Mouse (Mus musculus) forebrain, embryonic 15.5 days (tissue): Measurements from ENCODE around the gene Exo1. TPM values are rescaled to one million over a fixed set of nuclear protein-coding genes. Genes with fewer than 3 reads are reported as not detected.
A peak's percentile ranks its signal among the peaks of the same experiment; 100 is the strongest.

Experiments used
- ATAC-seq: fragments of 200-750 bp; cut with Nextera tagmentation; replicated peaks from 2 replicates; pipeline ENCODE4 v1.8.0; 2017; ENCODE audit warnings: mild to moderate bottlenecking, moderate TSS enrichment, moderate library complexity
- H3K27ac ChIP-seq: fragments of 300-500 bp; sonication (generic); replicated peaks from 2 replicates; pipeline ENCODE4 v1.5.1; 2015; ENCODE audit warnings: mild to moderate bottlenecking, inconsistent platforms
- H3K27me3 ChIP-seq: fragments of 300-500 bp; sonication (generic); 2 replicates; pipeline ENCODE4 v1.6.1; 2015; ENCODE audit warnings: inconsistent platforms
- H3K36me3 ChIP-seq: fragments of 300-500 bp; sonication (generic); 2 replicates; pipeline ENCODE4 v1.6.1; 2015; ENCODE audit warnings: mild to moderate bottlenecking, inconsistent platforms
- H3K4me1 ChIP-seq: fragments of 300-500 bp; sonication (generic); 2 replicates; pipeline ENCODE4 v1.6.1; 2015; ENCODE audit warnings: inconsistent platforms
- H3K4me2 ChIP-seq: fragments of 300-500 bp; sonication (generic); replicated peaks from 2 replicates; pipeline ENCODE4 v1.6.1; 2015; ENCODE audit warnings: mild to moderate bottlenecking, inconsistent platforms
- H3K4me3 ChIP-seq: fragments of 300-500 bp; sonication (generic); 2 replicates; pipeline ENCODE4 v1.5.1; 2015; ENCODE audit warnings: mild to moderate bottlenecking, inconsistent platforms
- H3K9ac ChIP-seq: fragments of 300-500 bp; sonication (generic); replicated peaks from 2 replicates; pipeline ENCODE4 v1.6.1; 2015; ENCODE audit warnings: mild to moderate bottlenecking, inconsistent platforms
- H3K9me3 ChIP-seq: fragments of 300-500 bp; sonication (generic); 2 replicates; pipeline ENCODE4 v1.6.1; 2016; ENCODE audit warnings: inconsistent platforms
- WGBS: fragments of 180-500 bp; shearing (Covaris S2); methylation state at CpG from one replicate; pipeline ENCODE4 v1.1.7; 2015; ENCODE audit warnings: mixed read lengths; 5-methylcytosine and 5-hydroxymethylcytosine counted together
- polyA plus RNA-seq: library from polyadenylated mRNA; unstranded; fragments of >200 nt; fragmentation: Nextera tagmentation; extraction: Ambion mirVana; gene quantifications from 2 replicates; pipeline ENCODE4 v1.2.1, GENCODE M21; 2015

The Exo1 gene
- polyA plus RNA-seq, result 22.7 and 29.9 TPM in 2 replicates

- peak within 1 kb of the TSS; percentile 67 for H3K4me3 ChIP-seq
- H3K27me3 ChIP-seq, result no peaks in the 10 kb centered on the region
- WGBS, result under 1% methylated on average over 66 of the region's 66 CpGs
- peak within 1 kb of the TSS; percentile 78 for H3K9ac ChIP-seq
- H3K36me3 ChIP-seq, result no peaks in the 10 kb centered on the region
- peak; percentile 99 for ATAC-seq
- H3K9me3 ChIP-seq, result no peaks in the 10 kb centered on the region
- H3K27ac ChIP-seq, result peak within 1 kb of the TSS; percentile 84
- H3K4me2 ChIP-seq, result peak within 1 kb of the TSS; percentile 90
- peaks cover 15% of the 10 kb centered on the region; the same call in 1 of the 2 replicates for H3K4me1 ChIP-seq
These were observed at the start of gene Exo1 for GRCm38 (mm10) chr1:175880453-175881296. Exo1 (plus strand) TSS chr1:175880581.

DNA sequence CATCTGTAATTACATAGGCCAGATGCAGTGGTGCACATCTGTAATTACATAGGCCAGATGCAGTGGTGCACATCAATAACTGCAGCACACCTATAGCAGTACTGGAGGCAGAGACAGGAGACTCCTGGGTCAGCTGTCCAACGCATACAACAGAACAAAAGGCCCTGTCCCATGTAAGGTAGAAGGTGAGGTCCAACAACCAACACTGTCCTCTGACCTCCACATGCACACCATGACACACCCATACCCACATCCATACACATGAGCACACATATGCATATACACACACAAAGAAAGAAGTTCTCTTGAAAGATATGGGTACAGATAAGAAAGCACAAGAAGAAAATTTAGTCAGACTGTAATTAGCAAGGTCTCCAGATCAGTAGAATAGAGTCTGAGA is 24.9 kb upstream of the Exo1 start:
- WGBS, result 74% methylated on average over 1 of the region's 1 CpGs
- Histone ChIP-seq H3K9ac (no peak overlapping the region), H3K9me3 (no peaks in the 10 kb centered on the region), H3K4me3 (no peak overlapping the region), H3K4me2 (no peak overlapping the region), H3K4me1 (no peaks in the 10 kb centered on the region), H3K27me3 (no peaks in the 10 kb centered on the region), H3K27ac (no peak overlapping the region), H3K36me3 (no peaks in the 10 kb centered on the region)
- no peak for ATAC-seq

- Histone ChIP-seq H3K27me3 (no peaks in the 10 kb centered on the region), H3K4me3 (no peak overlapping the region), H3K4me1 (no peaks in the 10 kb centered on the region), H3K36me3 (no peaks in the 10 kb centered on the region), H3K9ac (no peak overlapping the region), H3K27ac (no peak overlapping the region), H3K9me3 (no peaks in the 10 kb centered on the region), H3K4me2 (no peak overlapping the region)
- ATAC-seq, result no peak
- WGBS, result 18% methylated on average over 1 of the region's 1 CpGs
These were observed 13.3 kb upstream of the Exo1 start for GRCm38 (mm10) chr1:175867050-175867449.

- WGBS, result 29% methylated on average over 5 of the region's 5 CpGs
- no peak for ATAC-seq
- no peaks in the 10 kb centered on the region for H3K4me1 ChIP-seq
- H3K27me3 ChIP-seq, result no peaks in the 10 kb centered on the region
- no peak overlapping the region for H3K9ac ChIP-seq
- H3K9me3 ChIP-seq, result no peaks in the 10 kb centered on the region
- no peak overlapping the region for H3K4me3 ChIP-seq
- no peaks in the 10 kb centered on the region for H3K36me3 ChIP-seq
- H3K27ac ChIP-seq, result no peak overlapping the region
- no peak overlapping the region for H3K4me2 ChIP-seq
These were observed 12.8 kb upstream of the Exo1 start for GRCm38 (mm10) chr1:175867558-175867957.

DNA sequence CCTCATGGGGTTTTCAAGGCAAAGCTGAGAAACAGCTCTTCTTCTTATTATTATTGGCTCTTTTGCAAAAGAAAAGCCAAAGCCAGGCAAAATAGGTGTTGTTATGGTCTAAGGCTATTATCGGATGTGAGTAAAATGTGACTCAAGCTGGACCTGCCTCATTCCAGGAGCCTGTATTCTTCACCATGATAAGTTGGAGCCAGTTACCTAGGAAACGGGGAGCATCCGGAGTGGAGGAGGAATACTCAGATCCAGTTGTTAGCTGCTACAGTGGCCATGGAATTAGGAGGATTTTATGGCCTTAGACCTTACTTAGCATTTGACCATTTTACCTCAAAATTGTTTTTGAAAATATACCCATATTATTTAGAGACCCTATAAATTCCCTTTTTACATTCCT is 9.7 kb upstream of the Exo1 start:
- Histone ChIP-seq H3K4me2 (no peak overlapping the region), H3K4me1 (no peaks in the 10 kb centered on the region), H3K36me3 (no peaks in the 10 kb centered on the region), H3K27me3 (no peaks in the 10 kb centered on the region), H3K27ac (no peak overlapping the region), H3K4me3 (no peak overlapping the region), H3K9me3 (no peaks in the 10 kb centered on the region), H3K9ac (no peak overlapping the region)
- no peak for ATAC-seq
- 73% methylated on average over 3 of the region's 3 CpGs for WGBS

DNA sequence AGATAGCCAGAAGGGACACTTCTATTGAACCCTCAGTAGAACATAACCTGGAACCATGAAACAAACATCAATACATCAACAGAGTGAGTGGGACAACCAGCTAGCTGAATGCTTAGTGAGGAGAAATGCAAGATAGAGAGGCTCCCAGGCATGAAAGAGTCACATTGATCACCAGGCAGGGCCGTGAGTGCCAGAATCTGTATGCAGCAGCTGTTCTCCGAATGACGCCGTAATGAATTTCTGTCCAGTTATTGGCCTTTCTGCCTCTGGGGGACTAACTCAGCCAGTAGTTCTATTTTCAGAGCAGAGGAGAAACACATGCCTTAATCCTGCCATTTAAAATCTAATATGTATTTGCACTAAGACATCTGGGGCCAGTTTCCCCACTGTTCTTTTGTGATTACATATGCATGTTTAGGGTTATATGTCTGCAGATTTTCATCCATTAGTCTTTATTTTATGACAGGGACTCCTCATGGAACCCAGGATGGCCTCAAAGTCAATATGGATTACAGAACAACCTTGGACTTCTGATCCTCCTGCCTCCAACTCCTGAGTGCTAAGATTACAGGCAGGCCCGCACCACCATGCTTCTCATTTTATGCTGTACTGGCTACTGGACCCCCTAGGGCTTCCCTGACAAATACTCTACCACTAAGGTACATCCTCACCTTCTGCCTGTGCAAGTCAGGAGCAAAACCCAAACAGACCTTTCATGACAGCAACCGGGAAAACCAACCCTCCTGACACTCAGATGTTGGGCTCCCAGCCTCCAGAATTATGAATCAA is 8.2 kb upstream of the Exo1 start:
- Histone ChIP-seq H3K9ac (no peak overlapping the region), H3K4me3 (no peak overlapping the region), H3K4me2 (no peak overlapping the region), H3K27me3 (no peaks in the 10 kb centered on the region), H3K36me3 (no peaks in the 10 kb centered on the region), H3K4me1 (no peaks in the 10 kb centered on the region), H3K9me3 (no peaks in the 10 kb centered on the region), H3K27ac (no peak overlapping the region)
- ATAC-seq, result no peak
- WGBS, result 78% methylated on average over 6 of the region's 6 CpGs

GRCm38 (mm10) chr1:175883398-175883797 is 3.0 kb downstream of the Exo1 start:
- Histone ChIP-seq H3K27ac (no peak overlapping the region), H3K4me2 (no peak overlapping the region)
- no peak for ATAC-seq

GRCm38 (mm10) chr1:175893263-175893662 is 12.9 kb downstream of the Exo1 start:
- Histone ChIP-seq H3K27me3 (no peaks in the 10 kb centered on the region), H3K4me2 (no peak overlapping the region), H3K36me3 (0 out of 2 replicates have a peak, but pooled peaks cover 2% of the 10 kb centered on the region), H3K27ac (no peak overlapping the region), H3K4me1 (no peaks in the 10 kb centered on the region), H3K9ac (no peak overlapping the region), H3K9me3 (no peaks in the 10 kb centered on the region), H3K4me3 (no peak overlapping the region)
- 90% methylated on average over 6 of the region's 6 CpGs for WGBS
- ATAC-seq, result no peak

More at GRCm38 (mm10) chr1:175883398-175883797, 3.0 kb downstream of the Exo1 start:
- 79% methylated on average over 3 of the region's 3 CpGs for WGBS
- Histone ChIP-seq H3K4me3 (no peak overlapping the region), H3K36me3 (no peaks in the 10 kb centered on the region), H3K4me1 (peaks cover 15% of the 10 kb centered on the region; the same call in 1 of the 2 replicates), H3K27me3 (no peaks in the 10 kb centered on the region), H3K9me3 (no peaks in the 10 kb centered on the region), H3K9ac (no peak overlapping the region)

- H3K9ac ChIP-seq, result no peak overlapping the region
- WGBS, result 95% methylated on average over 12 of the region's 12 CpGs
These were observed 13.3 kb downstream of the Exo1 start for GRCm38 (mm10) chr1:175893726-175894125.

DNA sequence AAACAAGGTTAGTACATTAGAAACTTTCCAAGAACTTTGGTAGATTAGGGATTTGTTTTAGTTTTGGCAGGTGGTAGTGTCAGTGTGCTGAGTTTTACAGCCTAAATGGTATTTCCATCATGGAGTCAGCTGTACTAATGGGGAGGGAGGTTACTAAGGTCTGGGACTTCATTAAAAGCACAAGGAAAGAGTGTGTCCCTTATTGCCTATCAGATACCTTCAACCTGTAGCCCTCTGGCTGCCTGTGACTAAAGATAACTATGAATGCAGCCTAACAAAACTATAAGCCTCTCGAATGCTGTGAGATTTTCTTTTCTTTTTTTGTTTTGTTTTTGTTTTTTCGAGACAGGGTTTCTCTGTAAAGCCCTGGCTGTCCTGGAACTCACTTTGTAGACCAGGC is 30.8 kb downstream of the Exo1 start:
- no peak overlapping the region for H3K4me2 ChIP-seq
- H3K36me3 ChIP-seq, result no peaks in the 10 kb centered on the region; the same call in 1 of the 2 replicates
- H3K4me3 ChIP-seq, result no peak overlapping the region
- WGBS, result 91% methylated on average over 2 of the region's 2 CpGs
- no peak overlapping the region for H3K9ac ChIP-seq
- H3K27ac ChIP-seq, result no peak overlapping the region
- H3K9me3 ChIP-seq, result no peaks in the 10 kb centered on the region
- H3K27me3 ChIP-seq, result no peaks in the 10 kb centered on the region
- ATAC-seq, result no peak
- 0 out of 2 replicates have a peak, but pooled peaks cover 5% of the 10 kb centered on the region for H3K4me1 ChIP-seq

More at GRCm38 (mm10) chr1:175893726-175894125, 13.3 kb downstream of the Exo1 start:
- Histone ChIP-seq H3K9me3 (no peaks in the 10 kb centered on the region), H3K36me3 (0 out of 2 replicates have a peak, but pooled peaks cover 2% of the 10 kb centered on the region), H3K4me3 (no peak overlapping the region), H3K4me1 (no peaks in the 10 kb centered on the region), H3K4me2 (no peak overlapping the region), H3K27me3 (no peaks in the 10 kb centered on the region), H3K27ac (no peak overlapping the region)
- no peak for ATAC-seq

DNA sequence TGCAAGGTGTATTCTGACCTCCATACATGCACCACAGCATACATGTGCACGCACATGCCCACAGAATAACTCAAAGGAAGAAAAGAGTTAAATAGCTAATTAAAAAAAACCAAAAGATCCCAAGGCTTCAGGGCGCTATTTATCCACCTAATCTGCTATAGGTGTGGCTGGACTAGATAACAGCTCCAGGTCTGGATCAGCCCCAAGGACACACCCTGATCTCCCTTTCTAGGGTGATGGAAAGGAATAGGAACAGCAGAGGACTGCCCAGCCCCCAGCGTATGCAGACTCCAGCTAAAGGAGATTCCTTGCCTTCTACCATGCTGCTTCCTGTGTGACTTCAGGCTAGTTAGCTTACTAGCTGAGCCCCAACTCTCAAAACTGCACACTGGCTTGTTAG is 31.7 kb downstream of the Exo1 start:
- Histone ChIP-seq H3K36me3 (no peaks in the 10 kb centered on the region), H3K4me2 (no peak overlapping the region), H3K4me3 (no peak overlapping the region), H3K9me3 (no peaks in the 10 kb centered on the region), H3K27ac (no peak overlapping the region), H3K9ac (no peak overlapping the region), H3K4me1 (0 out of 2 replicates have a peak, but pooled peaks cover 5% of the 10 kb centered on the region), H3K27me3 (no peaks in the 10 kb centered on the region)
- WGBS, result 84% methylated on average over 3 of the region's 3 CpGs
- no peak for ATAC-seq

DNA sequence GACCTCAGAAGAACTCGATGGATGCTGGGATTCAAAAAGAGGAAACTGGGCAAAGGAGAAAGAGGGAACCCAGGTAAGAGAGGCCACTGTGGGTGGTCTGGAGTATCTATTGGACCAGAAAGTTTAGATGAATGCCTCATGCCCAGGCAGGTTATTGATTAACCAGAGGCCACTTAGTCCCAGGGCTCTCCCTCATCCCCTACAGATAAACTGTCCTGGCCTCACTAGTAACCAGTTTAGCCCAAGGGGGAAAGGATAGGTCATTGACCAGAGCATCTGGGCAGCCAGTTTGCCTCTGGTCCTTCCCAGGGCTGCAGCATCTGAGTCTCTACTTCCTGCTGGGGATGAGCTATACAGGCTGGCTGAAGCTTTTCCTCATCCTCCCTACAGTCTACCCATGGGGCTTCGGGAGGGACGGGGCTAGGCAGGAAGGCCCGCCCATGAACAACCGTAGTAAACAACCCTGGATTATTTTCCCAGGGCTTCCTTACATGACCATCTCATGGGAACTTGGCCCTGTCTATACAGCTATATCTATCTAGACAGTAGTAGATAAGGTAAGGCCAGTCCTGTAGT is 33.4 kb downstream of the Exo1 start:
- Histone ChIP-seq H3K36me3 (no peaks in the 10 kb centered on the region), H3K27ac (no peak overlapping the region), H3K4me2 (no peak overlapping the region), H3K27me3 (no peaks in the 10 kb centered on the region), H3K4me1 (0 out of 2 replicates have a peak, but pooled peaks cover 5% of the 10 kb centered on the region), H3K4me3 (no peak overlapping the region), H3K9me3 (no peaks in the 10 kb centered on the region), H3K9ac (no peak overlapping the region)
- no peak for ATAC-seq
- WGBS, result 76% methylated on average over 5 of the region's 5 CpGs
